Mouse (Mus musculus) limb, embryonic 12.5 days (tissue): ENCODE results near the gene Arhgap25. TPM values are rescaled to one million over a fixed set of nuclear protein-coding genes. Genes with fewer than 3 reads are reported as not detected.
A peak's percentile ranks its signal among the peaks of the same experiment; 100 is the strongest.

ENCODE experiments used
- ATAC-seq: fragments of 200-750 bp; cut with Nextera tagmentation; 2 replicates; pipeline ENCODE4 v1.8.0; 2017; ENCODE audit warnings: low read depth, moderate TSS enrichment; ENCODE audit not compliant: insufficient number of reproducible peaks, insufficient read depth, low FRiP score, low TSS enrichment
- H3K27ac ChIP-seq: fragments of 300-500 bp; sonication (generic); 2 replicates; pipeline ENCODE4 v1.5.1; 2016; ENCODE audit warnings: mild to moderate bottlenecking, moderate library complexity
- H3K27me3 ChIP-seq: fragments of 300-500 bp; sonication (generic); 2 replicates; pipeline ENCODE4 v1.6.1; 2016; ENCODE audit warnings: mild to moderate bottlenecking, moderate library complexity
- H3K36me3 ChIP-seq: fragments of 300-500 bp; sonication (generic); 2 replicates; pipeline ENCODE4 v1.6.1; 2016; ENCODE audit warnings: mild to moderate bottlenecking, moderate library complexity
- H3K4me1 ChIP-seq: fragments of 300-500 bp; sonication (generic); replicated peaks from 2 replicates; pipeline ENCODE4 v1.6.1; 2016
- H3K4me2 ChIP-seq: fragments of 300-500 bp; sonication (generic); 2 replicates; pipeline ENCODE4 v1.6.1; 2016; ENCODE audit warnings: mild to moderate bottlenecking, moderate library complexity
- H3K4me3 ChIP-seq: fragments of 300-500 bp; sonication (generic); replicated peaks from 2 replicates; pipeline ENCODE4 v1.5.1; 2016; ENCODE audit warnings: mild to moderate bottlenecking
- H3K9ac ChIP-seq: fragments of 300-500 bp; sonication (generic); replicated peaks from 2 replicates; pipeline ENCODE4 v1.6.1; 2016; ENCODE audit warnings: mild to moderate bottlenecking, moderate library complexity
- H3K9me3 ChIP-seq: fragments of 300-500 bp; sonication (generic); 2 replicates; pipeline ENCODE4 v1.6.1; 2016; ENCODE audit warnings: mild to moderate bottlenecking, moderate library complexity
- WGBS: fragments of 180-500 bp; shearing (Covaris S2); methylation state at CpG from one replicate; pipeline ENCODE4 v1.1.7; 2016; 5-methylcytosine and 5-hydroxymethylcytosine counted together
- polyA plus RNA-seq: library from polyadenylated mRNA; unstranded; fragments of >200 nt; fragmentation: Nextera tagmentation; extraction: Ambion mirVana; gene quantifications from 2 replicates; pipeline ENCODE4 v1.2.1, GENCODE M21; 2016

Arhgap25 gene
- polyA plus RNA-seq, 1 experiment from 2014 or later, result 2.8 TPM

DNA sequence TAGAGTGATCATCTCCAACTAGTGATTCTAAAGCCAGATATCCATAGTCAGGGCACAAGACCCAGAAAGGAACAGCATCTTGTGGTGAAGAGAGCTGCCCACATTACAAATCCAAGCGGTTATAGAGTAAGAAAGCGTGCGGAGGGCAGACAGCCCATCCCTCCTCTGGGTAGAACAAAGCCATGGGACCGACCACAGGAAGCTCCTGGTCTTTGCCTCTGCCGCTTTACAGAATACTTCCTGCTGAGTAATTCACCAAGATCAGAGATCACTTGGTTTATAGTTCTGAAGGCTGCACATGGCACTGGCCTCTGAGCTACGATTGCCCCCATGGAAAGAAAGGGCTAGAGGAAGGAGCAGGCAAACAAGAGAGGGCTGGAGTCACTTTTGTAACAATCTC, 30.6 kb downstream of the Arhgap25 start:
- Histone ChIP-seq H3K4me1 (peaks cover 6% of the 10 kb centered on the region; the same call in 1 of the 2 replicates), H3K27me3 (no peaks in the 10 kb centered on the region), H3K4me3 (no peak overlapping the region), H3K36me3 (no peaks in the 10 kb centered on the region), H3K4me2 (no peak overlapping the region), H3K9ac (no peak overlapping the region), H3K27ac (no peak overlapping the region), H3K9me3 (no peaks in the 10 kb centered on the region)
- no peak for ATAC-seq
- 70% methylated on average over 6 of the region's 6 CpGs for whole genome bisulfite sequencing

- Histone ChIP-seq H3K4me1 (peaks cover 6% of the 10 kb centered on the region; the same call in 1 of the 2 replicates), H3K27me3 (no peaks in the 10 kb centered on the region; the same call in 1 of the 2 replicates), H3K36me3 (no peaks in the 10 kb centered on the region), H3K4me3 (no peak overlapping the region), H3K9me3 (no peaks in the 10 kb centered on the region), H3K4me2 (no peak overlapping the region), H3K9ac (no peak overlapping the region), H3K27ac (no peak overlapping the region)
- no peak for ATAC-seq
- 93% methylated on average over 7 of the region's 7 CpGs for WGBS
Observed at GRCm38 (mm10) chr6:87500696-87501095, 32.4 kb downstream of the Arhgap25 start.

DNA sequence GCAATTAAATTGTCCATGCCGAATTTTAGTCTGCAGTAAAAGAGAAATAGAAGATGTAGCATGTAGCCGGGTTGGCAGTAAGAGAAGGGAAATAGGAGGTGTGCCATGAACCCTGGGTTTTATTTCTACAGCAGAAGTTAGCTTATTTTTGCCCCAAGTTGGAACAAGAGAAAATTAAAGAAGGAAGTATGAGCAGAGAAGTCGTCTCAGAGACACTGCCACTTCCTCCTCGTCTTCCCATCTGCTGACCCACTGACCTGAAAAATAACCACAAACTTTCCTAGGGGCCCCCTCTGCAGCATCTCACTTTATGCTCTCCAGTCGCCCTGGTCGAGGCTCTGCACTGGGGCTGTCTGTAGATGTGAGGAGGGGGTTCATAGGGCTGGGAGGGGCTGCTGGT, 33.3 kb downstream of the Arhgap25 start:
- Histone ChIP-seq H3K9ac (no peak overlapping the region), H3K36me3 (no peaks in the 10 kb centered on the region), H3K4me3 (no peak overlapping the region), H3K27ac (no peak overlapping the region), H3K27me3 (no peaks in the 10 kb centered on the region; the same call in 1 of the 2 replicates), H3K9me3 (no peaks in the 10 kb centered on the region), H3K4me1 (peaks cover 6% of the 10 kb centered on the region; the same call in 1 of the 2 replicates), H3K4me2 (no peak overlapping the region)
- no peak for ATAC-seq
- 33% methylated on average over 6 of the region's 6 CpGs for WGBS

- WGBS, result 73% methylated on average over 9 of the region's 9 CpGs
Observed at GRCm38 (mm10) chr6:87496143-87496542, 36.9 kb downstream of the Arhgap25 start.

GRCm38 (mm10) chr6:87494339-87494738, 38.7 kb downstream of the Arhgap25 start:
- H3K27ac ChIP-seq, result no peak overlapping the region
- no peak overlapping the region for H3K4me3 ChIP-seq
- no peak for ATAC-seq
- H3K4me2 ChIP-seq, result no peak overlapping the region
- H3K9ac ChIP-seq, result no peak overlapping the region
- WGBS, result 47% methylated on average over 9 of the region's 9 CpGs
- H3K36me3 ChIP-seq, result no peaks in the 10 kb centered on the region
- no peaks in the 10 kb centered on the region for H3K9me3 ChIP-seq
- peaks cover 3% of the 10 kb centered on the region for H3K27me3 ChIP-seq
- H3K4me1 ChIP-seq, result peaks cover 8% of the 10 kb centered on the region

More at GRCm38 (mm10) chr6:87496143-87496542, 36.9 kb downstream of the Arhgap25 start:
- Histone ChIP-seq H3K9ac (no peak overlapping the region), H3K9me3 (no peaks in the 10 kb centered on the region), H3K4me3 (no peak overlapping the region), H3K4me2 (0 out of 2 replicates have a peak overlapping the region, but pooled peaks have one; percentile 13), H3K27ac (no peak overlapping the region), H3K27me3 (no peaks in the 10 kb centered on the region; the same call in 1 of the 2 replicates), H3K4me1 (peaks cover 14% of the 10 kb centered on the region), H3K36me3 (no peaks in the 10 kb centered on the region)
- no peak for ATAC-seq

- 63% methylated on average over 6 of the region's 6 CpGs for WGBS
- H3K4me1 ChIP-seq, result peaks cover 9% of the 10 kb centered on the region; the same call in 1 of the 2 replicates
- no peak overlapping the region for H3K4me3 ChIP-seq
- peaks cover 3% of the 10 kb centered on the region for H3K27me3 ChIP-seq
- no peaks in the 10 kb centered on the region for H3K9me3 ChIP-seq
- H3K9ac ChIP-seq, result no peak overlapping the region
- H3K4me2 ChIP-seq, result no peak overlapping the region
- H3K36me3 ChIP-seq, result no peaks in the 10 kb centered on the region
- ATAC-seq, result no peak
- H3K27ac ChIP-seq, result no peak overlapping the region
Observed at GRCm38 (mm10) chr6:87487657-87488426, 45.2 kb downstream of the Arhgap25 start.

DNA sequence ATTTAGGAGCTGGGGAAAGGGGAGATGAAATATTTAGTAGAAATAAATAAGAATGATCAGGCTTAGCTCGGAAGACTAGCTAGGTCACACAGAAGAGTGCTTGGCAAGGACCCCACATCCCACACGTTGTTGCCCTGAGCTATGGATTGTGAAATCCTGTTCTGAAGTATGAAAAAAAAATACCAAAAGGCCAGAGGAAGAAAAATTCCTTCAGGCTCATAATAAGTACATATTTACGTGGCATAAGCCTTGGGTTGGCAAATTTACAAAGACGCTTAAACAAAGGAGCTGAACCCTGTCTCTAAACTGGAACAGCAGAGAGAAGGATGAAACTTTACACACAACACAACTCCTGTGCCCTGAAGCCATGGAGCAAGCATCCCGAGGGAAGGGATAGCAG, 48.3 kb downstream of the Arhgap25 start:
- Histone ChIP-seq H3K9ac (no peak overlapping the region), H3K4me3 (no peak overlapping the region), H3K4me2 (no peak overlapping the region), H3K36me3 (no peaks in the 10 kb centered on the region), H3K27ac (no peak overlapping the region), H3K4me1 (peaks cover 9% of the 10 kb centered on the region; the same call in 1 of the 2 replicates), H3K27me3 (no peaks in the 10 kb centered on the region; the same call in none of the 2 replicates), H3K9me3 (no peaks in the 10 kb centered on the region)
- ATAC-seq, result no peak
- WGBS, result 63% methylated on average over 5 of the region's 5 CpGs

DNA sequence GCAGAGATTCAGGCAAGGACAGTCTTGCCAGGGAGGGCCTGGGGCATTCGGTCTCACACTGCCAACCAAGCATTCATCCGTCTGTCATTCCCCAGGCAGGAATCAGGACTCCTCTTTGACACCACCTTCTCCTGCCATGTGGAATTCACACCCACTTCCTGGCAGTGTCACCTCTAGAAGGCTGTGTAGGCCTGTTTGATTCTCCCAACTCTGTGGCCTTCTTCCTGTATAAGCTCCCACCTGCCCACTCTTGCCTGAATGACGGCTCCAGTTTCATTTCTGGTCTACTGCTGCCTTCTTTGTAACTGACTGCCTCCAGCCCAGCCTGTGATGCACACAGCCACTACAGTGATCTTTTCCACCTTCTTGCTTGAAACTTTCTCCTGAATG, 49.2 kb downstream of the Arhgap25 start:
- 50% methylated on average over 3 of the region's 3 CpGs for WGBS
- H3K27ac ChIP-seq, result no peak overlapping the region
- no peak for ATAC-seq

DNA sequence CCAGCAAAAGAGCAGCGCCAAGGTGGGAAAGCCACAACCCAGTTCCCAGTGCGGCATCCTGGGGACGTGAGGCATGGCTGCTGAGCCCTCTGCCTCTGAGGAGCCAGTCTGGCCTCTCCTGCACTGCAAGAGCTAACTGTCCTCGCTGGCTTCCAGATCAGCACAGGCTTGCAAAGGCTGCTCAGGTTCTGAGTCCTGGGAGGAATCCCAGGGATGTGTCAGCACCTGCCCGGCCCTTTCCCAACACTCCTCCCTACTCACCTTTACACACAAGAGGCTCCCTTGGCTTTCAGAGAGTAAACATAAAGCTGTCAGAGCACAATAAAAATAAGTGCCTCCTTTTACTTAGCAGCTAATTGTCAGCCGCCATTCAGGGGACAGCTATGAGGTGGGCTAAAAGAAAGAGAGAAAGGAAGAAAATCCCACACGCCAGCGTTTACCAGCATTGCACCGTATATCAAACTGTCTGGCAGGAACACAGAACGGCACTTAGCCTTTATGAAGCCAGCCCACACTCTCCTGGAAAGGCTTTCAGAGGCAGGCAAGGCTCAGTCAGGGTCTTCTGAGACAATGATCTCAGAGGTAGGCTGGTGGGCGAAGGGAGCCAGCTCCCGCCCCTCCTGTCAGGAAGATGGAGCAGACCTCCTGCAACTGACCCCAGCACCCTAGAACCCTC, 49.7 kb downstream of the Arhgap25 start:
- no peak for ATAC-seq
- no peaks in the 10 kb centered on the region for H3K36me3 ChIP-seq
- WGBS, result 35% methylated on average over 12 of the region's 12 CpGs
- H3K4me3 ChIP-seq, result no peak overlapping the region
- no peaks in the 10 kb centered on the region for H3K9me3 ChIP-seq
- H3K27me3 ChIP-seq, result no peaks in the 10 kb centered on the region; the same call in none of the 2 replicates
- peak overlapping the region; percentile 21; the same call in 1 of the 2 replicates for H3K4me2 ChIP-seq
- peaks cover 9% of the 10 kb centered on the region; the same call in 1 of the 2 replicates for H3K4me1 ChIP-seq
- H3K9ac ChIP-seq, result no peak overlapping the region
- no peak overlapping the region for H3K27ac ChIP-seq

More for the DNA sequence above, 49.2 kb downstream of the Arhgap25 start:
- H3K4me3 ChIP-seq, result no peak overlapping the region
- H3K4me2 ChIP-seq, result no peak overlapping the region
- H3K36me3 ChIP-seq, result no peaks in the 10 kb centered on the region
- H3K4me1 ChIP-seq, result peaks cover 9% of the 10 kb centered on the region; the same call in 1 of the 2 replicates
- H3K9ac ChIP-seq, result no peak overlapping the region
- H3K9me3 ChIP-seq, result no peaks in the 10 kb centered on the region
- H3K27me3 ChIP-seq, result no peaks in the 10 kb centered on the region; the same call in none of the 2 replicates

- 55% methylated on average over 5 of the region's 5 CpGs for WGBS
Observed at GRCm38 (mm10) chr6:87479291-87479999, 53.6 kb downstream of the Arhgap25 start.

DNA sequence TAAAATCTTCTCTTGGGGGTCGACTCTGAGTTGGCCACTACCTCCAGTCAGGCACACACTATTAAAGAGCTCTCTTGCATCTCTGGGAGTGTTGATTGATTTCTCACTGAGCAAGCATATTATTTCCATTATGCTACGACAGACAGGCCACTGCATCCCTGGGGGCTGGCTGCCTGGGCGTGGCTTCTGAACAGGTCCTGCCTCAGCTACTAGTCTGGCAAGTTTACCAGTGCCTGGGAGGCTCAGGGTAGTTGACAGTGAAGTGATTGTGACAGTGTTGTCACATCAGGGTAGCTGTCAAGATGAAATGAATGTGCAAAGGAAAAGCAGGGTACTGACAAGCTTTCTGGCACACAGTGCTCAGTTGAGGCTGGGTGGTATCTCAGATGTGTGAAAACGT, 54.2 kb downstream of the Arhgap25 start:
- Histone ChIP-seq H3K4me2 (no peak overlapping the region), H3K4me1 (peaks cover 9% of the 10 kb centered on the region; the same call in 1 of the 2 replicates), H3K4me3 (no peak overlapping the region), H3K36me3 (no peaks in the 10 kb centered on the region), H3K27me3 (no peaks in the 10 kb centered on the region; the same call in none of the 2 replicates), H3K9ac (no peak overlapping the region), H3K27ac (no peak overlapping the region), H3K9me3 (no peaks in the 10 kb centered on the region)
- no peak for ATAC-seq
- 52% methylated on average over 4 of the region's 4 CpGs for WGBS

More at GRCm38 (mm10) chr6:87479291-87479999, 53.6 kb downstream of the Arhgap25 start:
- H3K4me1 ChIP-seq, result peaks cover 9% of the 10 kb centered on the region; the same call in 1 of the 2 replicates
- no peak for ATAC-seq
- no peak overlapping the region for H3K4me3 ChIP-seq
- H3K27me3 ChIP-seq, result no peaks in the 10 kb centered on the region; the same call in none of the 2 replicates
- H3K27ac ChIP-seq, result no peak overlapping the region
- H3K9ac ChIP-seq, result no peak overlapping the region
- H3K36me3 ChIP-seq, result no peaks in the 10 kb centered on the region
- H3K4me2 ChIP-seq, result no peak overlapping the region
- no peaks in the 10 kb centered on the region for H3K9me3 ChIP-seq
